Mouse (Mus musculus) brain, embryonic 14.5 days (tissue): Measurements from ENCODE around the gene Plekha4.

ENCODE experiments used
- CTCF ChIP-seq: fragments of 200-500 bp; IDR thresholded peaks from 2 replicates; pipeline ENCODE4 v1.5.1; 2012; ENCODE audit warnings: inconsistent platforms, mild to moderate bottlenecking, moderate library complexity, borderline replicate concordance; ENCODE audit not compliant: insufficient read depth, insufficient read length; ENCODE audit errors: extremely low read depth
- POLR2A ChIP-seq: fragments of 200-500 bp; IDR thresholded peaks from 2 replicates; pipeline ENCODE4 v1.6.1; 2012; ENCODE audit warnings: mild to moderate bottlenecking, inconsistent platforms, borderline replicate concordance; ENCODE audit not compliant: poor library complexity, insufficient read depth, insufficient read length, severe bottlenecking; ENCODE audit errors: extremely low read depth

- no peak for TF ChIP-seq CTCF
- no peak for TF ChIP-seq POLR2A
These were observed 27.9 kb downstream of the Plekha4 start for GRCm38 (mm10) chr7:45553990-45554389.
